Mouse (Mus musculus): Measurements from ENCODE around the gene Man2b1.

Man2b1 gene

DNA sequence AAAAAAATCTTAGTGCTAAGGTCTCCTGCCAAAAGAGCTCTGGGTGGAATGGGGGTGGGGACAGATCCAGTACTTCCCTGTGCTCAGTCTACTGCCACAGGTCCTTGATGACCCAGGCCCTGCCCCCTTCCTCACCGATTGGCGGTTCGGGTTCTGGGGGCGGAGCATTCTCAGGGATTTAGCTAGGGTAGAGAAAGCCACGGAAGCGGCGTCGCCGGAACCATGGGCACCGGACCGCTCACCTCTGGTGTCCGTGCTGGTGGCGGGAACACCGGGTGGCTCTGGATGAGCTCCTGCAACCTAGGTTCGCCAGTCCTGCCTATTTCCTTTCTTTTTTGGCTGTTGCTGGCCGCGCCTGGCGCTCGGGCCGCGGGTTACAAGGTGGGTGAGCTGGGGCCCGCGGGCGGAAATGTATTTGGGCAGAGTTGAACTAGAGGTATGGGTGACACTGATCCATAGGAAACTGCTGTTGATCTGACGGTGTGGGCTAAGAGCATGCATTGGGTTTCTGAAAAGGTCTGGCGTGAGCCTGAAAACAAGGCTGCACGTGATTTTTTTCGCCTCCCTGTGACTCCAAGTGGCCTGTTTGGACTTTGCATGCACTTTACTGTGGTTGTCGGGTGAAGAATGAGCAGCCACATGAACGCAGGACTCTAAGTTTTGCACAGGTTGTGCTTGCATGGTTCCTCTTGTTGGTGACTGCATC is at the start of gene Man2b1:
Gene Man2b1 (plus strand): TSS at position 163 of the 706 bp plus-strand sequence.
- peak; percentile 79 for DNase-seq

DNA sequence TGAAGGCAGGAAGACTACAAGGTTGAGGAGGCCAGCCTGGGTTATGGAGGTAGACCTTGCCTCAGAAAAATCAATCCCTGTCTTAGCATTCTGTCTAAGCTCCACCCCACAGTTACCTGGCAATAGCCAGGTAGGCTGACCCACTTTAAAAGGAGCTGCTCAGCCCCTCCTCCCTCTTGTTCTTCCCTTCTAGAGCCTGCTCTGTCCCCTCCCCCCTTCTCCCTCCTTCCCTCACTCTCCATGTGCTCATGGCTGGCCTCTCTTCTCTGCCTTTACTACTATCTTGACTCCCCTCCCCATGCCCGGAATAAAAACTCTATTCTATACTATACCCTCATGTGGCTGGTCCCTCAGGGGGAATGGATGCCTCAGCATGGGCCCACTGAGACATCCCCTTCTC is 49.2 kb upstream of the Man2b1 start:
- DNase-seq, result no peak

DNA sequence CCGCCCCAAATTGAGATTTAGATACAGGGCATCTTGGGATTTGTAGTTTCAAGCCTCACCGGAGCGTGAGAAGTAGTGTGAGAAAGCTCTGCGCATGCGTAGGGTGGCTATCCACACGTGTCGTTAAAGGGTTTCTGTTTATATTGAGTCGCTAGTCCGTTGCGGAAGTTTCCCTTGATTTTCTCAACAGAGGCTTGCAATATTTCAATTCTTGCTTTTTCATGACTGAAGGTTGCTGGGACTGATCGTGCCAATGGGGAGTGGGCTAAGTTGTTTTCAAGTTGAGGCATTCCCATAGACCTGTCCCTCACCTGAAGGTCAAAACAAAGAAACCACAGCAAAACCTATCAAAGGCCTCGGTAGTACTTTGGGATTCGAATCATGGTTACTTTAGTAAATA is 48.3 kb upstream of the Man2b1 start:
- peak; percentile 79 for DNase-seq

DNA sequence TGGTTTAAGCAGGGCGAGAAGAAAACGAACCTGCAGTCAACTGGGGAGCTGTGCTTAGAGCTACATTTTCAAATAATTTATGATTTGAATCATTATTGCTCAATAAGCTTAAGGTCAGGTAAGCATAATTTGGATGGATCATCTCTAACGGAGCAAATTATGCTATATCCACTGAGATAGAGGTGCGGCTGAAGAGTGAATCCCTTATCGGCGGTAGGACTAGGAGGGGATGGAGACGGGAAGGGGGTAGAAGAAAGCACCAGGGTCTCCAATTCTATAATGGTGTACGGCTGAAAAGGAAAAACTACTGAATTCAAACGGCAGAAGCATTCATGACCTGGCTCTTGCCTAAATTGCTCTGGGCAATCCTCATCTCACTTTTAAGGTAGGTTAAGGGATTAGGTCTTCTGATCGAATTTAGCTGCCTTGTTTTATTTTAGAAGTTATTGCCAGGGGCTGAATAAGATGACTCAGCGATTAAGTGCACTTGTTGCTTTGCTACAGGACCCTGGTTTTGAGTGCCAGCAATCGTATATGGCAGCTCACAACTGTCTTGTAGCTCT is 47.8 kb upstream of the Man2b1 start:
- no peak for DNase-seq

DNA sequence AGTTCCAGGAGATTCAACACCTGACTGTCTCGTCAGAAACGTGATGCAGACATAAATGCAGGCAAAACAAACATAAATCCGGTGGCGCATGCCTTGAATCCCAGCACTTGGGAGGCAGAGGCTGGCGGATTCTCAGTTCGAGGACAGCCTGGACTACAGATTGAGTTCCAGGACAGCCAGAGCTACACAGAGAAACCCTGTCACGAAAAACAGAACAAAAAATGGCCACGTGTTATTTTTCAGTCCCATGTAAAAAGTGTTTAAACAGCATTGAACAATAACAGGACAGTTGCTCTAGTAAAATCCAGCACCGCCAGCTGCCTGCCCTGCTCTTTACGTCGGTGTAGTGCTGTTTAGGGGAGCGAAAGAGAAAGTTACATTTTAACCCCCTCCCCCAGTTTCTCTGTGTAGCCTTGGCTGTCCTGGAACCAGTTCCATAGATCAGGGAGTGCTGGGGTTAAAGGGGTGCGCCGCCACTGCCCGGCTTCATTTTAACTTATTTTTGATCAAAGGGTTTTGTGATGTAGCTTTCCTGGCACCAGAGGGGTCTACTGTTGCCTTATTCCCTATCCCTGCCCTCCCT is 47.3 kb upstream of the Man2b1 start:
- DNase-seq, result no peak

DNA sequence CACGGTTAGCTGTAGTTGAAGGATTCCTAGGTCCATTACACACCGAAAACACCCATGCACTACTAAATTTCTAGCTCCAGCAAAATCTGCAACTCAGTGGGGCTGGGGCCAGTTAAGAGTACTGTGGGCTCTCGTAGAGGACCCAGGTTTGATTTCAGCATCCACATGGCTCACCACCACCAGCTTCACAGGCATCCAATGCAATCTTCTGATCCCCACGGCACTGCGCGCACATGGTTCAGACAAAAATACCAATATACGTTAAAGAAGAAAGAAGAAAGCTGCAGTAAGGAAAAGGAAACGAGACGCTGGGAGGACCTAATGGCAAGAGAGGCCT is 46.7 kb upstream of the Man2b1 start:
- no peak for DNase-seq

DNA sequence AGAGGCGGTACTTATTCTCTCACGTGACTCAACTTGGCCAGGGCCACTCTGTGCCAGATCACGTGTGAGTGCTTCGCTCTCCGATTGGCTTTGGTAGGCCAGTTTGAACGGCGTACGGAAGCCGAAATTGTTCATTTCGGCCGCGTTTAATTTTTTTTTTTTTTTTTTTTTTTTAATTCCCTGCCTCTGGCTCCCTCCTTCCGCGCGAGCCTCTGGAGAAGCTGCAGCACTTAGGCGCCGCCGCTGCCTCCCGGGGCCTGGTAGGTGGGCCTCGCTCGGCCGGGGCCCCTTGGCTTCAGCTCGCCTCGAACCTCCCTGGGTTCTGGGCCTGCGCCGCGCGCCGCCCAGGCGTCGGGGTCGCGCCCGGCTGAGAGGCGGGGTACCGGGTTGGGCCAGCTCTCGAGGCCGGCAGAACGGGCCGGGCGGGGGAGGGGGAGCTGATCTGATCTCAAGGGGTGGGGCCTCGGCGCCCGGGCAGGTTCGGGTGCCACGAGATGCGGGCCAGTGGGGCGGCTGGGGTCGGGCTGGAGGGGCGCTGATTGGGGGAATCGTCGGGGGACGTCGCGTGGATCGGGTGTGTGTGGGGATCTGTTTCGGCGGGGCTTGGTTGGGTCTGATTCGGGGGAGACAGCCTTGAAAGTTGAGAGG is 46.2 kb upstream of the Man2b1 start, which contains the start of gene Tnpo2:
Gene Tnpo2 (plus strand): TSS at position 198 of the 648 bp plus-strand sequence.
- peak; percentile 80 for DNase-seq

DNA sequence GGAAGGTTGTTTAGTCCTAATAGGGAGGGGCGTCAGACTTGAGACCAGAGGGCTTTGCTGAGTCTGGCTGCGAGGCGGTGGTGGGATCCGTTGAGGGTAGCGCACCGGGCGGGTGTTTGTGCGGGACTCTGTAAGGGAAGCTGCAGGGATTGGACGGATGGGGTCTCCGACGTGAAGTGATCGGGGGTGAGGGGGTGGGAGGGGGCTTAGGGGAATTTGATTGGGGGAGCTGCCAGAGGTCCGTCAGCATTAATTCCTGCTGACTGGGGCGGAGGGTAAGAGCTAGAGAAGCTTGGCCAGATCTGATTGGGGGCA is 45.7 kb upstream of the Man2b1 start:
- no peak for DNase-seq

DNA sequence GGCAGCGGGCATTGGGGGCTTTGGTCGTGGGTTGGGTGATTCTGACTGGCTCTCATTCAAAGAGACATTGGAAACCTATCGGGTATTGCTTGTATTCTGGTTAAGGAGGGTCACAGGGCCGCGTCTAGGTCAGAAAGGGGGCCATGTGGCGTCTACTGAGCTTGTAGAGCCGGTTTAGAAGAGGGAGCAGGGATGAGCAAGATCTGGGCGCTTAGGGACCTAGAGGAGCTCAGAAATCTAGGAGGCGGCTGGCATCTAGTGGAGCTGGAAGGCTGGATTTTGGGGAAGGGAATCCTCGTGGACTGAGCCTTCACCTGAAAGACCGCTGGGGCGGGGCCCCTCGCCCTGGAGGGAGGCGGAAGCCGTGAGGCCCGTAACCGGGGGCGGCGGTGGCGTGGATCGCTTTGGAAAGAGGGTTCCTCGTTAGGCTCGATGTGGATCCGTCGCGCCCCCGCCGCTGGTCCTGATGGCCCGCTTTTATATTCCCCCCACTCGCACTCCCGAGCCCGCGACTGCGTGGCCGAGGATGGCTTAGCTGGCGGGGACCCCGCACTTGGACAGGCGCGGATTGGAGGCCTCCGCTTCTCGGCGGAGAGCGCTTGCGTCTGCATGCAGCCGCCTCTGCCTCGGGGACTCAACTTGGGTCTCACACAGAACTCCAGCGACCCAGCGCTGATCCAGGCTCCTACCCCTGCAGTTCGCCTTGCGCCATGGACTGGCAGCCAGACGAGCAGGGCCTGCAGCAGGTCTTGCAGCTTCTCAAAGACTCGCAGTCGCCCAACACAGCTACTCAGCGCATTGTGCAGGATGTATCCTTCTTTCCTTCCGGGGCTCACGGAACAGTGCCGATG is 45.2 kb upstream of the Man2b1 start:
- peak; percentile 42 for DNase-seq

DNA sequence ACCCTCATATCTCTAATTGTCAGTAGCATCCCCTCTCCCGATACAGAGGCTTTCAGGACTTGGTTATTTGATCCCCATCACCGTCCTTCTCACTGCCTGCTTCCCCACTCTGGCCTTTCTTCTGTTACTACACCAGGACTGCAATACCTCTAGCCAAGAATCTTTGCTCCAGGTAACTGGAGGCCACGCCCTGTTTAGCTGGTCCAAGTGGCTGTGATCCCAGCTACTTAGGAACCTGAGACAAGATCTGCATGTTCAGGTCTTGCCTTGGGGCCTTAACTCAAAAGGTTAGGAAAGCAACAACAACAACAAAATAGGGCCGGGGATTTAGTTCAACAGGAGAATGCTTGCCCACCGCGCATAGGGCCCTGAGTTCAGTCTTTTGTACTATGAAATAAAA is 39.5 kb upstream of the Man2b1 start:
- DNase-seq, result no peak

DNA sequence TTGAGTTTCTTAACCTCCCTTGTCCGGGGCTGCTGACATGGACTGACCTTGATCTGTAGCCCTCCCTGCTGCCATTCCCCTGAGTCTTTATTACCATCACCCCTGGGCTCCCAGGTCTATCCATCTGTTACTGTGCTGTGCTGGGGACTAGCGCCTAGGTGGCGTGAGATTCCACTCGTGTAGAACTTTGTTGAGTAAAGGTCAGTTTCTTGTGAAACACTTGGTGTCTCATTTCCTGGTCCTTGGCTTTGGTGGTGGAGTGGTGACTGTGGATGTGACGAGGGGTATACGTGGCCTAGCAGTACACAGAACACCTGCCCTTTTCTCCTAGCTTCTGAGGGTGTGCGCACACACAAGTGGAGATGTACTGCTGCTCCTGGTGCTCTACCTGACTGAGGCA is 25.7 kb upstream of the Man2b1 start:
- DNase-seq, result no peak

DNA sequence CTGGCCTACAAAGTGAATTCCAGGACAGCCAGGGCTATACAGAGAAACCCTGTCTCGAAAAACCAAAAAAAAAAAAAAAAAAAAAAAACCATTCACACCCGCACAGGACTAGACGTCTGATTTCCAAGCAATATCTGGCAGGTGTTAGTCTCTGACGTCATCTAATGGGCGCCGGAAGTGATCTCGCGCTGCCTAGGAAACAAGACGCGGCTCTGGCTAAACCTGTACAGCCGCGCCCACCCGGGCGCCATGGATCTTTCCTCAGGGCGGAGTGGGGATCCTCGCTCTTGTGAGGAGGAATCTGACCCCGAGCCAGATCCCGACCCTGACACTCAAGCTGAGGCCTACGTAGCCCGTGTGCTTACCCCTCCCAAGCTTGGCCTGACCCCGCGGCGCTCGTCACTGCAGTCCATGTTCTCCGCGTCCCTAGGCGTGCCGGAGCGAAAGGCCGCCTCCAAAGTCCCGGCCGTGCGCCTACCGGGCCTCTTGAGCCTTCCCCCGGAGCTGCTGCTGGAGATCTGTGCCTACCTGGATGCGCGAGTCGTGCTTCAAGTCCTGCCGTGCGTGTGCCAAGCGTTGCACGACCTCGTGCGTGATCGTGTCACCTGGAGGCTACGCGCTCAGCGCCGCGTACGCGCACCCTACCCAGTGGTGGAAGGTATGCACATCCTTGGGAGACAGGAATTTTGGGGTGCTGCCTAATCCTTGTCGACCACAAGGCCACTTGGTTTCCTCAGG is 23.0 kb upstream of the Man2b1 start, which contains the start of gene Fbxw9:
Gene Fbxw9 (plus strand): TSS at position 177 of the 738 bp plus-strand sequence.
- peak; percentile 84 for DNase-seq

DNA sequence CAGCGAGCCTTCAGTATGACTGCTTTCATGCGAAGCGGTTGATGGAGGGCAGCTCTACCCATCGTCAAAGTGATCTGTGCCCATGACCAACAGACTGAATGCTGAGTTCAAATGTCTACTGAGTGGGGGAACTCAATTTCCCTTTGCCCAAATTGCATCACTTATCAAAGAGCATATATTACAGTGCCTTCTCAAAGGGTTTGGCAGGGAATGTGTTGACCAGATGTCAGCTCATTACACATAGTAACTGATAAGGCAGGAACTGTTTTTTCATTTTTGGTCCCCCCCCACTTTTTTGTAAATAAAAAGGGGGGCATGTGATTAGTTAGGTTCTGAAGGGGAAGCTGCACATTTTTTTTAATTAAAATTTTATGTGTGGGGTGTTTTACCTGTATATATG is 20.5 kb upstream of the Man2b1 start:
- no peak for DNase-seq

DNA sequence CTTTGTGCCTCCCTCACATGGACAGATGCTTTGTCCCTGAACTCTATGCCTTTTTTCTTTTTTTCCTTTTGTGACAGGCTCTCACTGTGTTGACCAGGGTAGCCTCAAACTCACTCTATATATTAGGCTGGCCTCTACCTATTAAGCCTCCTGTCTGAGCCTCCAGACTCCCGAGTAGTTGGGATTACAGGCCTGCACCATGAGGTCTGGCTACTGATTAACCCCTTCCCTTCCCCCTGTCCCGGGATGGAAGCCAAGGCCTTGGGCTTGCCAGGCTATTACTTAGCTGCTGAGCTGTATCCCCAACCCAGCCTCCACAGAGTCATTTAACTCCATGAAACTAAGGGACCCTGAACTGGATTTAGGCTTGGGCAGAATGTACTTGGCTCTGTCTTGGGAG is 17.9 kb upstream of the Man2b1 start:
- DNase-seq, result no peak

DNA sequence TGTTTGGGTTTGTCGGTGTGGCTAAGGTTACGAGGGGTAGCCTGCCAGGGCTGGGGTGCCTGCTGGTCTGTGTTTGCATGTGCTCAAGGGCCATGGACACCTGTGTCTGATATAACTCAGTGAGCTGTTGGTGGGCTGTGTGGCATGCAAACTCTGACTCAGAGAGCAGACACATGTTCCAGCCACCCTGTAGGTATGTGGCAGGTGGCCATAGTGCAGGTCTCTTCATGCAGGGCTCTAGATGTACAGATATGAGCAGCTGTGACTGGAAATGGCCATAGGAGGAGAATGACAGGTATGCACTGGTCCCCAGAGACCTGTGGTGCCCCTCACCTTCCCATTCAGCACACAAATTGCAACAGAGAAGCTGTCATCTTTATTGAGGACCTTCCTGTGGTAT is 15.9 kb upstream of the Man2b1 start:
- no peak for DNase-seq

DNA sequence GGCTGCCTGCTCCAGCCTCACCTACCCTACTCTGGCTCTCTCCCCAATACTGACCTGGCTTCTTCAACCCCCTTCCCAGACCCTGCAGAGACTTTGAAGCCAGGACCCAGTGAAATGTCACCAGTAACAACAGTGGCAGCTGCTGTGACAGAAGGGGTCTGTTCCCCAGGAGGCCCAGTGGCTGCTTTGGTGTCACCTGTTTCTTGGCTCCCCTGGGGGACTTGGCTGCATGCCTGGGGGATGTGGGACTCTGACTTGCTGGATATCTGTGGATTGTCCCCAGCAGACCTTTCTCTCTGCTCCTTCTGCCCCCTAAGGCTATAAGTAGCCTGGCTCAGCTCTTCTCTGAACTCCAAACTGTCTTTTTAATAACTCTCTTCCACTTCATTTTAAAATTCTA is 15.1 kb upstream of the Man2b1 start, which contains the start of gene Gm5741:
Gene Gm5741 (minus strand): TSS at position 1 of the 400 bp plus-strand sequence.
- no peak for DNase-seq

DNA sequence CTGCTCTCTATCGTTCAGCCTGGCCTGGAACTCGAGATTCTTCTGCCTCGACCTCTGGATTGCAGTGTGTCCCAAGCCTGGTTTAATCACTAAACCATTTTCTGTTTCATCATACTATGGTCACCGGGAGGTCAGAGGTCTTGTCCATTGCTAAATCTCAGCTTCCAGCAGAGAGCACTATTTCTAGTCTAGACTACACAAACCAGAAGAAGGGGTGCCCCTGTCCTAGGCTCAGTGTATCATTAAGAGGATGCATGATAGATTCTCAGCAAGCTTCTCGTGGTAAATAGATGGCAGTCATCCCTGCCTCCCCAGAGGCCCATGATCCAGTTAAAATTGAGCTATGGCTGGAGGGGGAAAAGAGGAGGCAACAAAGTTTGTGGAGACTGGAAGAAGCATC is 12.0 kb upstream of the Man2b1 start:
- no peak for DNase-seq

DNA sequence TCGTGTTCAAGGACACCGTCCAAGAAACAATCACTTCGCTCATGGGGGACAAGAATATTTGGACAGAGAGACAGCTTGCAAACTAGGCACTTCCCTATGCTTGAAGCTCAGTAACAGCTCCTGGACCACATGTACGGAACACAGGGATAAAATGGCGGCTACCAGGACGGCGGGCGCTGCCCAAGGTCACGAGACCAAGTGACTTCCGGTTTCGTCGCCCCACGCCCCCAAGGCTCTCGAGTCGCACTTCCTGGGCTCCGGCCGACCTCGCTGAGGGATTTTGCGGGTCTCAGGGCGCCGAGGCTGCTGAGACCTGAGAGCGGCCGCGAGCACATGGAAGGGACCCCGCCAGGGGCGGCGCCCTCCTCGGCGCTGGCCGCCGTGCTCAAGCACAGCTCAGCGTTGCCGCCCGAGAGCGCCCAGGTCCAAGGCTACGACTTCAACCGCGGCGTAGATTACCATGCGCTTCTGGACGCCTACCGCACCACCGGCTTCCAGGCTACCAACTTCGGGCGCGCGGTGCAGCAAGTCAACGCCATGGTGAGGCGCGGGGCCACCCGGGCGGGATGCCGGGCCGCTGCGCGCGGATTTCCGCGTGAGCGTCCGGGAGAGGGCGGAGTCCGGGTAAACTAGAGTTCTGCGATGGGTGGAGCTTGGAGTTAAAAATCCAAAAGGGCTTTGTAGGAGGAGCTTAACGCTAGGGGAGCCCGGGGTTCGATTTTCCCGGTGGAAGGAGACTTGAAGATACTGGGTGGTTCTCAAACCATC is 11.4 kb upstream of the Man2b1 start, which contains the start of gene Dhps:
Gene Dhps (plus strand): TSS at position 244 of the 768 bp plus-strand sequence.
- DNase-seq, result peak; percentile 86

DNA sequence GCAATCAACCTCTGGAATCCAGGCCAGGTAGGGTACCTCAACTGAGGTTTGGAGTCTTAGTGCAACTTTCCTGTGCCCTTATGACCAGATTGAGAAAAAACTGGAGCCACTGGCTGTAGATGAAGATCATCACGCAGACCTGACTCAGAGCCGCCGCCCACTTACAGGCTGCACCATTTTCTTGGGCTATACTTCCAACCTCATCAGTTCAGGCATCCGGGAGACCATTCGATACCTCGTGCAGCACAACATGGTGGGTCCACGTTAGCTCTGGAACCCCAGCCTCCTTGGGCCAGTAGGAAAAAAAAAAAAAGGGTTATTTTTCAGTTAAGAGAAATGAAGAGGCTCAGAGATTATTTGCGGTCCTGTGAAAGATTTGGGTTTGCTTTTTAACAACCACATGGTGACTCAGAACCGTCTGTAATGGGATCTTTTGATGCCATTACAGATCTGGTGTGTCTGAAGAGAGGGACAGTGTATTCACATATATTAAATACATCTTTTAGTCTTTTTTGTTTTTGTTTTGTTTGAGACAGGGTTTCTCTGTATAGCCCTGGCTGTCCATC is 10.6 kb upstream of the Man2b1 start:
- DNase-seq, result no peak

DNA sequence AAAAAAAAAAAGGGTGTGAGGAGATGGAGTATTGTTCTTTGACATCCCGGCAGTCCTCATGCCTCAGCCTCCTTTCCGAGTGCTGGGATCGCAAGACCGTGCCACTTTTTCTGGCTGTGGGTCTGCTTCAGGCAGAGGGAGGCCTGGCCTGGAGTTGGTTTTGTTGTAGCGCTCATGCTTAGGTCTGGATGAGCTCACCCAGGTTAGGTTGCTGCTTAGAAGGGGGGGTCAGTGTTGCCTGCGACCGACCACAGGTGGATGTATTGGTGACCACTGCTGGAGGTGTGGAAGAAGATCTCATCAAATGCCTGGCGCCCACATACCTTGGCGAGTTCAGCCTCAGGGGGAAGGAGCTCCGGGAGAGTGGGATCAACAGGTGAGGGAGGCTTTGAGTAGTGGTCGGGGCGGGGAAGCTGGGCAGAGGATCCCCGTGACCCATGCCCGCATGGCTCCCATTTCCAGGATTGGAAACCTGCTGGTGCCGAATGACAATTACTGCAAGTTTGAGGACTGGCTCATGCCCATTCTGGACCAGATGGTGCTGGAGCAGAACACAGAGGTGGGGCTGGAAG is 9.9 kb upstream of the Man2b1 start:
- no peak for DNase-seq

DNA sequence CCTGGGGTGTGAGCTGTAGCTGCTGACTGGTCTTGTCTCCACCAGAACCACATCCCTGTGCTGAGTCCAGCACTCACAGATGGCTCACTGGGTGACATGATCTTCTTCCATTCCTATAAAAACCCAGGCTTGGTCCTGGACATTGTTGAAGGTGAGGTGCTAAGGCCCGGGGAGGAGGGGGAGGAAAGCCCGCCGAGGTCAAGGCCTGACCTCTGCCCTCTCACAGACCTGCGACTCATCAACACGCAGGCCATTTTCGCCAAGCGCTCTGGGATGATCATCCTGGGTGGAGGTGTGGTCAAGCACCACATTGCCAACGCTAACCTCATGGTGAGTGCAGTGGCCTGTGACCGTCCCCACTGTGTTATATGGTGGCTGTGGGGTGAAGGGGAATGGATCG is 8.9 kb upstream of the Man2b1 start:
- DNase-seq, result no peak

Data from right cerebral cortex, postnatal 4 days (tissue).